Mouse (Mus musculus) E14TG2a.4 (cell line): ENCODE results near the gene Ccdc51.

Experiments
- CTCF ChIP-seq: conservative IDR thresholded peaks from 2 replicates; pipeline ENCODE4 v1.5.1; 2014; ENCODE audit warnings: low read length
- POU5F1 ChIP-seq: IDR thresholded peaks from 2 replicates; pipeline ENCODE4 v1.6.1; 2014; ENCODE audit warnings: low read length, borderline replicate concordance

GRCm38 (mm10) chr9:109040906-109041305, 41.4 kb upstream of the Ccdc51 start:
- no peak for TF ChIP-seq CTCF
- TF ChIP-seq POU5F1, result no peak
